Mouse (Mus musculus): ENCODE results near the gene Srp9. TPM values are rescaled to one million over a fixed set of nuclear protein-coding genes. Genes with fewer than 3 reads are reported as not detected.
"Not testable (repeated sequence)": the region's sequence is repeated elsewhere in the genome, so short reads cannot be mapped to it uniquely, and the experiment has no call there.

Srp9 gene
- polyA plus RNA-seq, 1 experiment, result 2.7 TPM

- Histone ChIP-seq H3K4me1 (ENCODE audit: control insufficient read depth) (no peaks in the 10 kb centered on the region), H3K27me3 (ENCODE audit: control insufficient read depth) (no peaks in the 10 kb centered on the region), H3K4me3 (replicated peaks) (no peak overlapping the region), H3K36me3 (ENCODE audit: control insufficient read depth) (no peaks in the 10 kb centered on the region), H3K9me3 (ENCODE audit: control insufficient read depth, low read length) (no peaks in the 10 kb centered on the region)
- TF ChIP-seq GATA1 (IDR thresholded peaks at IDR 0.05; ENCODE audit: low read length) (no peak), TAL1 (IDR thresholded peaks at IDR 0.05; ENCODE audit: low read length) (no peak)
Measured at GRCm38 (mm10) chr1:182149966-182150365, 25.4 kb downstream of the Srp9 start.

GRCm38 (mm10) chr1:182157734-182158133 is 33.2 kb downstream of the Srp9 start:
- Histone ChIP-seq H3K4me3 (replicated peaks) (no peak overlapping the region), H3K4me1 (ENCODE audit: control insufficient read depth) (no peaks in the 10 kb centered on the region), H3K27me3 (ENCODE audit: control insufficient read depth) (no peaks in the 10 kb centered on the region), H3K36me3 (ENCODE audit: control insufficient read depth) (no peaks in the 10 kb centered on the region), H3K9me3 (ENCODE audit: control insufficient read depth, low read length) (no peaks in the 10 kb centered on the region)
- TF ChIP-seq TAL1 (IDR thresholded peaks at IDR 0.05; ENCODE audit: low read length) (no peak), GATA1 (IDR thresholded peaks at IDR 0.05; ENCODE audit: low read length) (no peak)

DNA sequence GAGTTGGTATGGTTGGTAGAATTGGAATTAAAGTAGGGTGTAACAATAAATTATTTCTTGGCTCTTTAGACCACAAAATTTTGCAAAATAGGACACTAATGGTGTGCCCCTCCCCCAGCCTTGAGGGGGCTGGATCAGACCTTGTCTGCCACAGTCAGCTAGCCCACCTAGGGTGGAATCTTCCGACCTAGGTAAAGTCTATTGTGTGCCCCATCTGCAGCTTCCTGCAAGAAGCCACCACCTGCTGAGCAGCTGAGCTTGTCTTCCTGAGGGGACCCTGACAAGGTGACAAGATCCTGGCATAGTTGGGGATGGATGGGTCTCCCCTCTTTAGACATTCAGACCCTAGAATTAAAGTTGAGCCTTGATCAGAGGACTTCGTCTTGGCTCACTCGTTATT is 35.0 kb downstream of the Srp9 start:
- Histone ChIP-seq H3K36me3 (ENCODE audit: control insufficient read depth) (no peaks in the 10 kb centered on the region), H3K4me3 (replicated peaks) (no peak overlapping the region), H3K27me3 (ENCODE audit: control insufficient read depth) (no peaks in the 10 kb centered on the region), H3K9me3 (ENCODE audit: control insufficient read depth, low read length) (no peaks in the 10 kb centered on the region), H3K4me1 (ENCODE audit: control insufficient read depth) (no peaks in the 10 kb centered on the region)
- TF ChIP-seq TAL1 (IDR thresholded peaks at IDR 0.05; ENCODE audit: low read length) (no peak), GATA1 (IDR thresholded peaks at IDR 0.05; ENCODE audit: low read length) (no peak)

- TF ChIP-seq TAL1 (IDR thresholded peaks at IDR 0.05; ENCODE audit: low read length), result no peak
- TF ChIP-seq GATA1 (IDR thresholded peaks at IDR 0.05; ENCODE audit: low read length), result no peak
- no peaks in the 10 kb centered on the region for H3K4me1 ChIP-seq (ENCODE audit: control insufficient read depth)
Measured at GRCm38 (mm10) chr1:182162951-182163350, 38.4 kb downstream of the Srp9 start.

GRCm38 (mm10) chr1:182164386-182164785 is 39.8 kb downstream of the Srp9 start, which contains the start of gene Vmn1r1:
Gene Vmn1r1, minus strand, starts transcription at chr1:182164486.
- Histone ChIP-seq H3K9me3 (ENCODE audit: control insufficient read depth, low read length) (no peaks in the 10 kb centered on the region), H3K4me1 (ENCODE audit: control insufficient read depth) (no peaks in the 10 kb centered on the region), H3K36me3 (ENCODE audit: control insufficient read depth) (no peaks in the 10 kb centered on the region), H3K27me3 (ENCODE audit: control insufficient read depth) (no peaks in the 10 kb centered on the region), H3K4me3 (replicated peaks) (no peak within 1 kb of the TSS)
- TF ChIP-seq TAL1 (IDR thresholded peaks at IDR 0.05; ENCODE audit: low read length) (no peak), GATA1 (IDR thresholded peaks at IDR 0.05; ENCODE audit: low read length) (no peak)

More at GRCm38 (mm10) chr1:182162951-182163350, 38.4 kb downstream of the Srp9 start:
- Histone ChIP-seq H3K36me3 (ENCODE audit: control insufficient read depth) (no peaks in the 10 kb centered on the region), H3K27me3 (ENCODE audit: control insufficient read depth) (no peaks in the 10 kb centered on the region), H3K4me3 (replicated peaks) (no peak overlapping the region), H3K9me3 (ENCODE audit: control insufficient read depth, low read length) (no peaks in the 10 kb centered on the region)

- H3K4me3 ChIP-seq (replicated peaks); H3K4me1 ChIP-seq (ENCODE audit: control insufficient read depth): not testable (repeated sequence)
Measured at GRCm38 (mm10) chr1:182170206-182170605, 45.7 kb downstream of the Srp9 start.

GRCm38 (mm10) chr1:182176985-182177384 is 52.4 kb downstream of the Srp9 start:
- H3K4me1 ChIP-seq (ENCODE audit: control insufficient read depth); H3K36me3 ChIP-seq (ENCODE audit: control insufficient read depth); H3K9me3 ChIP-seq (ENCODE audit: control insufficient read depth, low read length): not testable (repeated sequence)

More at GRCm38 (mm10) chr1:182170206-182170605, 45.7 kb downstream of the Srp9 start:
- not testable (repeated sequence) for H3K27me3 ChIP-seq (ENCODE audit: control insufficient read depth); H3K36me3 ChIP-seq (ENCODE audit: control insufficient read depth); H3K9me3 ChIP-seq (ENCODE audit: control insufficient read depth, low read length)

GRCm38 (mm10) chr1:182181456-182182305 is 57.1 kb downstream of the Srp9 start:
- TF ChIP-seq GATA1 (IDR thresholded peaks at IDR 0.05; ENCODE audit: low read length) (no peak), TAL1 (IDR thresholded peaks at IDR 0.05; ENCODE audit: low read length) (no peak)
- H3K36me3 ChIP-seq (ENCODE audit: control insufficient read depth), result no peaks in the 10 kb centered on the region
- no peak overlapping the region for H3K4me3 ChIP-seq (replicated peaks)
- H3K27me3 ChIP-seq (ENCODE audit: control insufficient read depth), result no peaks in the 10 kb centered on the region
- H3K4me1 ChIP-seq (ENCODE audit: control insufficient read depth), result no peaks in the 10 kb centered on the region
- H3K9me3 ChIP-seq (ENCODE audit: control insufficient read depth, low read length), result peaks cover 2% of the 10 kb centered on the region; the same call in 1 of the 2 replicates

More at GRCm38 (mm10) chr1:182176985-182177384, 52.4 kb downstream of the Srp9 start:
- H3K4me3 ChIP-seq (replicated peaks); H3K27me3 ChIP-seq (ENCODE audit: control insufficient read depth): not testable (repeated sequence)

Other genes with a start within 250 kb of the Srp9 start
- 0.01 TPM in 1 of 2 replicates, not detected in the other for gene Enah, start 104.7 kb upstream of the Srp9 start, polyA plus RNA-seq (2012)
- not detected in 2 replicates for gene Vmn1r1, start 39.7 kb downstream of the Srp9 start, polyA plus RNA-seq (2012)
- 2.5 and 4.8 TPM in 2 replicates for gene Degs1, start 158.1 kb downstream of the Srp9 start, polyA plus RNA-seq (2012)
- gene Fbxo28, start 216.9 kb downstream of the Srp9 start, polyA plus RNA-seq (2012), result 0.86 and 0.87 TPM in 2 replicates